Mouse (Mus musculus) spleen, postnatal 0 days (tissue): ENCODE measurements around the gene Oaf. TPM values are rescaled to one million over a fixed set of nuclear protein-coding genes. Genes with fewer than 3 reads are reported as not detected.

Experiments
- polyA plus RNA-seq: library from polyadenylated mRNA; unstranded; fragments of >200 nt; fragmentation: Nextera tagmentation; extraction: Ambion mirVana; gene quantifications from 2 replicates; pipeline ENCODE4 v1.2.1, GENCODE M21; 2015

Gene Oaf
- polyA plus RNA-seq, result 29.7 and 34.2 TPM in 2 replicates

DNA sequence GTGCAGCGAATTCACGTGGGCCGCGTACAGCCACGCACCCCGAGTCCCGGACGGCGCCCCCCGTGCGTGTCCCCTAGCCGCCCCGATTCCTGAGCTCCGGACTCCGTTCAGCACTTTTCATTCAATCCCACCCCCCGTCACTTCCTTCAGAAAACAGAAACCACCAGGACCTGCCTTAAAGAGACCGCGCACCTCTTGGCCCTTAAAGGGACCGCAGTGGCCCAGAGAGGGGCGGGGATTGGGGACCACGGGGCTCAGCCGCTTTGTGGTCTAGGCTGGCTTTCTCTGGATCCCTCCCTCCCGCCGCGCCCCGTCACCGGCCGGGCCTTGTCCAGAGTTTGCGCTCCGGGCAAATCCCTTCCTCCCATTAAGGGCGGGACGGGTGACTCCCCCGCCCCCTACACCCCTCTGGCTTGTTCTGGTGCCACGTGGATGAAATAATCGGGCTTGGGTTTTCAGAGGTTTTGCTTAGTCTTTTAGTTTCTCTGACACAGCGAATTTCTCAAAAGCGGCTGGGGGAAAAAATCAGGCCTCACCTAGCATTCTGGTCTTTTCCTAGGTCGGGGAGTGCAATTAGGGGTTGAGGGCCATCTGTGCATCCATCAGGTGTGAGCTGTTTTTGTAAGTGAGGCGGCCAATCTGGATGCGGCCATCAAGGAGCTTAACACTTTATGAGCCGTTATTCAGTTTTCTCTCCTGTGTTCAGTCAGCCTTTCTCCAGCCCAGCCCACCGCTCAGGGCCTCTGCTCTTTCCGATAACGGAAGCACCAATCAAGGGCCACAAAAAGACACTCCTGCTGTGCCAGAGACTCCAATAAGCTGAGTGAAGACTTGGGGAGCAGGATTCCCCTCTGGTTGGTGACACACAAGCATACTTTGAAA is at the start of gene Oaf:
Oaf (minus strand) TSS at position 200 of the 882 bp plus-strand sequence.

DNA sequence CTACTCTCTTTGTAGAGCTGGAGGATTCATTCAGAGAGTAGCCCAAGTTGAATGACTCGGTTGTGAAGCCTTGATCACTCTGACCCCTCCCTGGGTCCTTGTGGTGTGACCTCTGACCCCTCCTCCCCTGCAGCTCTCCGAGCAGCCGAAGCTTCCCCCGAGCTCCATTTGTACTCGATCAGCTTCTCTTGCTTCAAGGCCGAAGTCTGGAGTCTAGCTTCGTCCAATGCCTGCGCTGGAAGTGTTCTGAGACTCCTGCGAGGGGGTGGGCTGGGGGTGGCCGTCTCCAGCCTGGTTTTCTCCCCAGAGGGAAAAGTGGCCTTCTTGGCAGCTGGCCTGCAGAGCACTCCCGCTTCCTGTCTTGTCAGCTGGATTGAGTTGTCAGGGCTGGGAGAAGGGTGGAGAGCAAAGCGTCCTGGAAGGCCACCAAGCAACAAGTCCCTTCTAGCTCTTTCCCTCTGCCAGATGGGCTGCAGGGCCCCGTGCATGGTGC is 29.5 kb downstream of the Oaf start, which contains the start of gene Pou2f3:
Pou2f3 (minus strand) TSS at position 180 of the 493 bp plus-strand sequence.

Other genes with a start within 250 kb of the Oaf start
- 10.2 and 10.9 TPM in 2 replicates for gene Arhgef12, start 132.7 kb downstream of the Oaf start, polyA plus RNA-seq
- 1.2 and 1.4 TPM in 2 replicates for gene Tmem136, start 123.3 kb downstream of the Oaf start, polyA plus RNA-seq
- gene Pou2f3, start 29.5 kb downstream of the Oaf start, polyA plus RNA-seq, result 0.12 and 0.17 TPM in 2 replicates
- gene Trim29, start 70.9 kb upstream of the Oaf start, polyA plus RNA-seq, result 0.20 and 0.22 TPM in 2 replicates